Mouse (Mus musculus): ENCODE results near the gene Kdm4c. TPM values are rescaled to one million over a fixed set of nuclear protein-coding genes. Genes with fewer than 3 reads are reported as not detected.
"Not testable (repeated sequence)": the region's sequence is repeated elsewhere in the genome, so short reads cannot be mapped to it uniquely, and the experiment has no call there.

Kdm4c gene
- 100 to 1,000 TPM in 12 of 26 experiments, 10 to 100 TPM in 14; 52.3 to 136 (median 96.4) TPM for total RNA-seq (2018; cell fraction: chromatin; rRNA removed)
- total RNA-seq (2018; cell fraction: cytosol; rRNA removed), result 10 to 100 TPM in 24 of 26 experiments, 1 to 10 TPM in 2; 7.4 to 21.4 (median 17.9) TPM
- total RNA-seq (2018; cell fraction: nucleus; rRNA removed), result 10 to 100 TPM; 26.3 to 96.8 (median 48.2) TPM
- polyA plus RNA-seq (2018), result 12.9 to 18.8 TPM (median 16.1 TPM) in 3 replicates

- no peaks in the 10 kb centered on the region for H3K36me3 ChIP-seq (ENCODE audit: inconsistent target)
- 100% methylated on average over 1 of the region's 1 CpGs for WGBS (ENCODE audit: missing documents)
- H3K4me3 ChIP-seq (ENCODE audit: inconsistent target), result no peak within 1 kb of the TSS
- H3K27ac ChIP-seq, result no peak within 1 kb of the TSS
- H3K79me2 ChIP-seq (ENCODE audit: inconsistent target), result no peaks in the 10 kb centered on the region
These were observed at the start of gene Kdm4c for GRCm38 (mm10) chr4:74242176-74242575. Gene Kdm4c (plus strand): TSS chr4:74242497.

- Histone ChIP-seq H3K79me2 (ENCODE audit: inconsistent target) (no peaks in the 10 kb centered on the region), H3K27ac (no peak overlapping the region), H3K4me3 (ENCODE audit: inconsistent target) (no peak overlapping the region), H3K36me3 (ENCODE audit: inconsistent target) (no peaks in the 10 kb centered on the region)
These were observed 41.0 kb upstream of the Kdm4c start for GRCm38 (mm10) chr4:74201281-74201811.

- not testable (repeated sequence) for H3K4me3 ChIP-seq (ENCODE audit: inconsistent target); H3K79me2 ChIP-seq (ENCODE audit: inconsistent target); H3K27ac ChIP-seq; H3K36me3 ChIP-seq (ENCODE audit: inconsistent target)
- WGBS (ENCODE audit: missing documents), result 100% methylated on average over 1 of the region's 1 CpGs
These were observed 20.5 kb upstream of the Kdm4c start for GRCm38 (mm10) chr4:74221780-74222179.

- Histone ChIP-seq H3K79me2 (ENCODE audit: inconsistent target) (no peaks in the 10 kb centered on the region), H3K36me3 (ENCODE audit: inconsistent target) (no peaks in the 10 kb centered on the region), H3K4me3 (ENCODE audit: inconsistent target) (no peak overlapping the region), H3K27ac (no peak overlapping the region)
- WGBS (ENCODE audit: missing documents), result 29% methylated on average over 3 of the region's 3 CpGs
These were observed 19.9 kb upstream of the Kdm4c start for GRCm38 (mm10) chr4:74222360-74222759.

- Histone ChIP-seq H3K27ac (no peak overlapping the region), H3K36me3 (ENCODE audit: inconsistent target) (no peaks in the 10 kb centered on the region)
- 88% methylated on average over 2 of the region's 2 CpGs for WGBS (ENCODE audit: missing documents)
These were observed 18.1 kb upstream of the Kdm4c start for GRCm38 (mm10) chr4:74224210-74224609.

GRCm38 (mm10) chr4:74230994-74231393 is 11.3 kb upstream of the Kdm4c start:
- H3K27ac ChIP-seq, result no peak overlapping the region
- no peaks in the 10 kb centered on the region for H3K36me3 ChIP-seq (ENCODE audit: inconsistent target)
- no peak overlapping the region for H3K4me3 ChIP-seq (ENCODE audit: inconsistent target)
- no peaks in the 10 kb centered on the region for H3K79me2 ChIP-seq (ENCODE audit: inconsistent target)
- 75% methylated on average over 4 of the region's 4 CpGs for WGBS (ENCODE audit: missing documents)

More at GRCm38 (mm10) chr4:74224210-74224609, 18.1 kb upstream of the Kdm4c start:
- H3K4me3 ChIP-seq (ENCODE audit: inconsistent target), result no peak overlapping the region
- H3K79me2 ChIP-seq (ENCODE audit: inconsistent target), result no peaks in the 10 kb centered on the region

GRCm38 (mm10) chr4:74231405-74231804 is 10.9 kb upstream of the Kdm4c start:
- H3K4me3 ChIP-seq (ENCODE audit: inconsistent target), result no peak overlapping the region
- WGBS (ENCODE audit: missing documents), result 82% methylated on average over 5 of the region's 5 CpGs
- H3K36me3 ChIP-seq (ENCODE audit: inconsistent target), result no peaks in the 10 kb centered on the region

GRCm38 (mm10) chr4:74233534-74233933 is 8.8 kb upstream of the Kdm4c start:
- Histone ChIP-seq H3K4me3 (ENCODE audit: inconsistent target) (no peak overlapping the region), H3K79me2 (ENCODE audit: inconsistent target) (no peaks in the 10 kb centered on the region), H3K27ac (no peak overlapping the region), H3K36me3 (ENCODE audit: inconsistent target) (no peaks in the 10 kb centered on the region)
- WGBS (ENCODE audit: missing documents), result 97% methylated on average over 3 of the region's 3 CpGs

More at GRCm38 (mm10) chr4:74231405-74231804, 10.9 kb upstream of the Kdm4c start:
- Histone ChIP-seq H3K27ac (no peak overlapping the region), H3K79me2 (ENCODE audit: inconsistent target) (no peaks in the 10 kb centered on the region)

- Histone ChIP-seq H3K4me3 (ENCODE audit: inconsistent target) (peak overlapping the region; percentile 84), H3K36me3 (ENCODE audit: inconsistent target) (no peaks in the 10 kb centered on the region), H3K79me2 (ENCODE audit: inconsistent target) (peaks cover 45% of the 10 kb centered on the region), H3K27ac (peak overlapping the region; percentile 71)
- under 1% methylated on average over 68 of the region's 68 CpGs for WGBS (ENCODE audit: missing documents)
These were observed 9.3 kb downstream of the Kdm4c start for GRCm38 (mm10) chr4:74251348-74252244.

GRCm38 (mm10) chr4:74252245-74253105 is 10.2 kb downstream of the Kdm4c start:
- peak overlapping the region; percentile 28 for H3K27ac ChIP-seq
- peak overlapping the region; percentile 84 for H3K4me3 ChIP-seq (ENCODE audit: inconsistent target)
- WGBS (ENCODE audit: missing documents), result 1% methylated on average over 46 of the region's 46 CpGs
- H3K79me2 ChIP-seq (ENCODE audit: inconsistent target), result peaks cover 54% of the 10 kb centered on the region
- no peaks in the 10 kb centered on the region for H3K36me3 ChIP-seq (ENCODE audit: inconsistent target)

- Histone ChIP-seq H3K79me2 (ENCODE audit: inconsistent target) (peaks cover 100% of the 10 kb centered on the region), H3K27ac (no peak overlapping the region), H3K36me3 (ENCODE audit: inconsistent target) (0 out of 2 replicates have a peak, but pooled peaks cover 3% of the 10 kb centered on the region), H3K4me3 (ENCODE audit: inconsistent target) (no peak overlapping the region)
- 92% methylated on average over 5 of the region's 5 CpGs for whole genome bisulfite sequencing (ENCODE audit: missing documents)
These were observed 15.6 kb downstream of the Kdm4c start for GRCm38 (mm10) chr4:74257882-74258281.

- Histone ChIP-seq H3K36me3 (ENCODE audit: inconsistent target) (0 out of 2 replicates have a peak, but pooled peaks cover 10% of the 10 kb centered on the region), H3K4me3 (ENCODE audit: inconsistent target) (no peak overlapping the region), H3K27ac (no peak overlapping the region), H3K79me2 (ENCODE audit: inconsistent target) (peaks cover 100% of the 10 kb centered on the region)
- 20% methylated on average over 1 of the region's 1 CpGs for WGBS (ENCODE audit: missing documents)
These were observed 16.2 kb downstream of the Kdm4c start for GRCm38 (mm10) chr4:74258538-74258937.

- peaks cover 100% of the 10 kb centered on the region for H3K79me2 ChIP-seq (ENCODE audit: inconsistent target)
- no peak overlapping the region for H3K4me3 ChIP-seq (ENCODE audit: inconsistent target)
- 88% methylated on average over 3 of the region's 3 CpGs for WGBS (ENCODE audit: missing documents)
- H3K27ac ChIP-seq, result no peak overlapping the region
- peaks cover 15% of the 10 kb centered on the region; the same call in 1 of the 2 replicates for H3K36me3 ChIP-seq (ENCODE audit: inconsistent target)
These were observed 17.0 kb downstream of the Kdm4c start for GRCm38 (mm10) chr4:74259331-74259730.

- Histone ChIP-seq H3K79me2 (ENCODE audit: inconsistent target) (peaks cover 100% of the 10 kb centered on the region), H3K27ac (no peak overlapping the region), H3K4me3 (ENCODE audit: inconsistent target) (no peak overlapping the region), H3K36me3 (ENCODE audit: inconsistent target) (peaks cover 18% of the 10 kb centered on the region; the same call in 1 of the 2 replicates)
These were observed 19.6 kb downstream of the Kdm4c start for GRCm38 (mm10) chr4:74261879-74262278.
